Mouse (Mus musculus) forebrain, embryonic 11.5 days (tissue): ENCODE results near the gene Itpr1. TPM values are rescaled to one million over a fixed set of nuclear protein-coding genes. Genes with fewer than 3 reads are reported as not detected.

Experiments used
- ATAC-seq: fragments of 200-750 bp; cut with Nextera tagmentation; replicated peaks from 2 replicates; pipeline ENCODE4 v1.8.0; 2017; ENCODE audit warnings: moderate TSS enrichment; ENCODE audit not compliant: low FRiP score
- DNase-seq: peaks from one replicate; pipeline ENCODE4 v3.0.0-alpha.2; 2017; ENCODE audit warnings: low spot score
- H3K27ac ChIP-seq: fragments of 300-500 bp; sonication (generic); 2 replicates; pipeline ENCODE4 v1.5.1; 2014; ENCODE audit warnings: low read depth, low read length
- H3K27me3 ChIP-seq: fragments of 300-500 bp; sonication (generic); 2 replicates; pipeline ENCODE4 v1.6.1; 2014; ENCODE audit warnings: mild to moderate bottlenecking, low read length, mixed read lengths; ENCODE audit not compliant: control insufficient read depth, insufficient read depth
- H3K36me3 ChIP-seq: fragments of 300-500 bp; sonication (generic); 2 replicates; pipeline ENCODE4 v1.6.1; 2014; ENCODE audit warnings: mild to moderate bottlenecking, low read length, moderate library complexity, mixed read lengths; ENCODE audit not compliant: control insufficient read depth, insufficient read depth
- H3K4me1 ChIP-seq: fragments of 300-500 bp; sonication (generic); replicated peaks from 2 replicates; pipeline ENCODE4 v1.6.1; 2014; ENCODE audit warnings: low read length, mixed read lengths; ENCODE audit not compliant: control insufficient read depth, insufficient read depth
- H3K4me2 ChIP-seq: fragments of 300-500 bp; sonication (generic); 2 replicates; pipeline ENCODE4 v1.6.1; 2014; ENCODE audit warnings: low read depth, mild to moderate bottlenecking, low read length, moderate library complexity, mixed read lengths; ENCODE audit not compliant: severe bottlenecking
- H3K4me3 ChIP-seq: fragments of 300-500 bp; sonication (generic); 2 replicates; pipeline ENCODE4 v1.5.1; 2014; ENCODE audit warnings: low read depth, low read length
- H3K9ac ChIP-seq: fragments of 300-500 bp; sonication (generic); 2 replicates; pipeline ENCODE4 v1.6.1; 2014; ENCODE audit warnings: low read length
- H3K9me3 ChIP-seq: fragments of 300-500 bp; sonication (generic); 2 replicates; pipeline ENCODE4 v1.6.1; 2016; ENCODE audit warnings: low read length, mixed read lengths; ENCODE audit not compliant: control insufficient read depth
- WGBS: fragments of 180-500 bp; shearing (Covaris S2); extraction: QIAGEN DNeasy Blood & Tissue Kit; methylation state at CpG from one replicate; pipeline ENCODE4 v1.1.7; 2014; 5-methylcytosine and 5-hydroxymethylcytosine counted together
- polyA plus RNA-seq: library from polyadenylated mRNA; unstranded; fragments of >200 nt; fragmentation: Nextera tagmentation; extraction: Ambion mirVana; gene quantifications from 2 replicates; pipeline ENCODE4 v1.2.1, GENCODE M21; 2014

The Itpr1 gene
- polyA plus RNA-seq, 1 experiment from 2014 or later = 8.1 TPM

GRCm38 (mm10) chr6:108239056-108239455 is 26.2 kb downstream of the Itpr1 start:
- WGBS = 56% methylated on average over 4 of the region's 4 CpGs
- Histone ChIP-seq H3K27me3 (no peaks in the 10 kb centered on the region), H3K36me3 (no peaks in the 10 kb centered on the region), H3K9me3 (no peaks in the 10 kb centered on the region), H3K27ac (no peak overlapping the region), H3K4me1 (0 out of 2 replicates have a peak, but pooled peaks cover 2% of the 10 kb centered on the region), H3K4me3 (no peak overlapping the region), H3K4me2 (no peak overlapping the region), H3K9ac (no peak overlapping the region)
- no peak for DNase-seq
- ATAC-seq = no peak

- Histone ChIP-seq H3K4me1 (0 out of 2 replicates have a peak, but pooled peaks cover 2% of the 10 kb centered on the region), H3K9me3 (no peaks in the 10 kb centered on the region), H3K4me3 (no peak overlapping the region), H3K9ac (no peak overlapping the region), H3K36me3 (no peaks in the 10 kb centered on the region), H3K4me2 (no peak overlapping the region), H3K27me3 (no peaks in the 10 kb centered on the region), H3K27ac (no peak overlapping the region)
- WGBS = 91% methylated on average over 1 of the region's 1 CpGs
- ATAC-seq = no peak
- DNase-seq = no peak
Measured at GRCm38 (mm10) chr6:108240004-108240403, 27.1 kb downstream of the Itpr1 start.

DNA sequence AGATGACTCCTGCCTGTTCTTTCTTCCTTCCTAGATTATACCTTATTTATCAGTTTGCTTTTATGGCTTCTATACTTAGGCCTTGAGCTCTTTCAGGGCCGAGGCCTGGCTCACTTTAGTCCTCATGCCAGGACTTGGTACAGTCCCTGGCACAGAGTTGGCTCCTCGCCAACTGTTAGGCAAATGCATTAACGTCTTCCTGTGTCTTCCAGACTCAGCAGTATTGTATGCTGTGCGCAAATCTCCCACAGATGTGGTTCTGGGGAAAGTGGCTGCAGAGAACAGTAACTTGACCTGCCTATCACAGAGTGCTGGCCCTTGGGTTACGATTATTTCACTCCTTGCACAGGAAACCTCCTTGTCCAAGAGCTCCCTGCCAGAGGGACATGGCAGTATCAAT is 27.9 kb downstream of the Itpr1 start:
- WGBS = 74% methylated on average over 5 of the region's 5 CpGs
- Histone ChIP-seq H3K27ac (no peak overlapping the region), H3K9ac (no peak overlapping the region), H3K36me3 (no peaks in the 10 kb centered on the region), H3K4me3 (no peak overlapping the region), H3K9me3 (no peaks in the 10 kb centered on the region), H3K27me3 (no peaks in the 10 kb centered on the region), H3K4me2 (no peak overlapping the region), H3K4me1 (no peaks in the 10 kb centered on the region)
- DNase-seq (no peak), ATAC-seq (no peak)

- no peak overlapping the region for H3K4me2 ChIP-seq
- ATAC-seq = no peak
- H3K4me3 ChIP-seq = no peak overlapping the region
- no peaks in the 10 kb centered on the region for H3K36me3 ChIP-seq
- no peaks in the 10 kb centered on the region; the same call in 1 of the 2 replicates for H3K4me1 ChIP-seq
- H3K9me3 ChIP-seq = no peaks in the 10 kb centered on the region
- H3K9ac ChIP-seq = no peak overlapping the region
- no peak overlapping the region for H3K27ac ChIP-seq
- 91% methylated on average over 8 of the region's 8 CpGs for WGBS
- H3K27me3 ChIP-seq = no peaks in the 10 kb centered on the region
- no peak for DNase-seq
Measured at GRCm38 (mm10) chr6:108244571-108244970, 31.7 kb downstream of the Itpr1 start.

- Histone ChIP-seq H3K4me2 (no peak overlapping the region), H3K36me3 (no peaks in the 10 kb centered on the region), H3K4me1 (no peaks in the 10 kb centered on the region; the same call in 1 of the 2 replicates), H3K9ac (no peak overlapping the region), H3K9me3 (no peaks in the 10 kb centered on the region), H3K4me3 (no peak overlapping the region), H3K27ac (no peak overlapping the region), H3K27me3 (no peaks in the 10 kb centered on the region)
- 79% methylated on average over 3 of the region's 3 CpGs for WGBS
- DNase-seq (no peak), ATAC-seq (no peak)
Measured at GRCm38 (mm10) chr6:108246369-108247085, 33.6 kb downstream of the Itpr1 start.

GRCm38 (mm10) chr6:108247211-108247610 is 34.3 kb downstream of the Itpr1 start:
- no peaks in the 10 kb centered on the region; the same call in 1 of the 2 replicates for H3K4me1 ChIP-seq
- no peak for DNase-seq

DNA sequence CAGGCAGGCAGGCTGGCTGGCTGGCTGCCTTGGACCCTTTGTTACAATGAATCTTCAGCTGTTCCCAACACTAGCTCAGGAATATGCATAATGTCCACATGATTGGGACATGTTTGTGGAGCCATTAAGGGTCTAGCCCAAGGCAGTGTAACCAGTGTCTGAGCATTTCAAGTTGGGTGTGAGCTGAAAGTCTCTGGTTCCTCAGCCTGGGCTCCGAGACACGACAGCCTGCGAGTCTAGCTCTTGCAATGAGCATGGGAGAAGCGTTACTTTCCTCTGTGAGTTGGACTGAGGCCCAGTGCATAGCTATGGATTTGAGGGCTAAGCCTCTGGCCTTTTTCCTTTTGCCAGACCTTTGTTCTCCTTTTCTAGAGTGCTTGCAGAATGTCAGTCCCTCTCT is 35.6 kb downstream of the Itpr1 start:
- H3K27me3 ChIP-seq = no peaks in the 10 kb centered on the region

More at GRCm38 (mm10) chr6:108247211-108247610, 34.3 kb downstream of the Itpr1 start:
- H3K4me2 ChIP-seq = no peak overlapping the region
- H3K9me3 ChIP-seq = no peaks in the 10 kb centered on the region
- no peak overlapping the region for H3K9ac ChIP-seq
- no peaks in the 10 kb centered on the region for H3K36me3 ChIP-seq
- no peaks in the 10 kb centered on the region for H3K27me3 ChIP-seq
- ATAC-seq = no peak
- 87% methylated on average over 3 of the region's 3 CpGs for WGBS
- no peak overlapping the region for H3K27ac ChIP-seq
- H3K4me3 ChIP-seq = no peak overlapping the region

GRCm38 (mm10) chr6:108249031-108249917 is 36.4 kb downstream of the Itpr1 start:
- H3K4me2 ChIP-seq = no peak overlapping the region
- ATAC-seq = peak; percentile 57
- 9% methylated on average over 9 of the region's 9 CpGs for WGBS
- H3K9ac ChIP-seq = no peak overlapping the region
- no peak overlapping the region for H3K4me3 ChIP-seq
- no peaks in the 10 kb centered on the region for H3K27me3 ChIP-seq
- H3K9me3 ChIP-seq = no peaks in the 10 kb centered on the region
- DNase-seq = no peak
- no peaks in the 10 kb centered on the region; the same call in 1 of the 2 replicates for H3K4me1 ChIP-seq
- H3K27ac ChIP-seq = peak overlapping the region; percentile 55
- H3K36me3 ChIP-seq = no peaks in the 10 kb centered on the region

More for the DNA sequence above, 35.6 kb downstream of the Itpr1 start:
- no peak overlapping the region for H3K4me2 ChIP-seq
- H3K4me1 ChIP-seq = no peaks in the 10 kb centered on the region; the same call in 1 of the 2 replicates
- H3K9ac ChIP-seq = no peak overlapping the region
- no peaks in the 10 kb centered on the region for H3K36me3 ChIP-seq
- H3K9me3 ChIP-seq = no peaks in the 10 kb centered on the region
- no peak overlapping the region for H3K4me3 ChIP-seq
- ATAC-seq (peak; percentile 37; the same call in 1 of the 2 replicates), DNase-seq (peak; percentile 56)
- 35% methylated on average over 4 of the region's 4 CpGs for WGBS
- H3K27ac ChIP-seq = peak overlapping the region; percentile 55
